Comparison of ENCODE assay signal across 9 mouse cellular contexts in the genomic region with DNA sequence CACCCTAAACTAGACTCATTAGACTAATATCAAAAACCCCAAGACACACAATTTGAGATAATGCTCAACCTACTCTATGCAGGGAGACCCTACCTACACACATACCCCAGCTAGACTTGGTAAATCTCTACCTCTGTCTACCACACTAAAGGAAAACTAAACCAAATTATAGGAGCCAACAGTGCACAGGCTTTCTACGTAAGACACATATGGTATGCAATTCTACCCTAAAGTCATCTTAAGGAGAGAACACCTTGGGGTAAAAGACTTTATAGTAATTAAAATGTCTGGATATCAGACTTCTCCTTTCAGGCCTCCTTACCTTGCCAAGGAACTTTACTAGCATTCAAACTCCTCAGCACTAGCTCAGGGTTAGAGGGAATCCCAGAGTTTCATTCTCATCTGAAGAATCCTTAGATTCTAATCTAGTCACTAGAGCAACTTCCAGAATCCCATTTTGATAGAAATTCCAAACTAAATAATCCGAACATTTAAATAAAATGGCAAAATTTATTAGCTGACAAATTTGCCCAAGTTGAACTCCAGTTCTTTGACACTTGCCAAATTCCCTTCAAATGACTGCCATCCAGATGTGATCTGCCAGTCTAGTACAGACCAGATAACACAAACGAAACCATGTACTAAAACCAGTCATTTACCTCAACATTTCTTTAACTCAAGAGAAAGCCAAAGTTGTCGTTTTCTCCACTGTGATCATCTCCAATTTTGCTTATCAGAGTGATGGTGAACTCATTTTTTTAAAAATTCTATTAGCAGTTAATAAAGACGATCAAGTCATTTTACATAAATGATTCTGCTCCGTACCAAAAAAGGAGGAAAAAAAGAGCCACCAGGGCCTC. TPM values are rescaled to one million over a fixed set of nuclear protein-coding genes. Genes with fewer than 3 reads are reported as not detected.
DNase-seq lines count a peak whose midpoint lies in the region; ATAC-seq and TF ChIP-seq lines count a peak whose summit lies in the region.
"Had no signal": no experiment of that assay in that cellular context is flagged by ENCODE, and none has a peak within 500 bp of the region (broad histone marks: within the 10 kb centered on the region; RNA-seq: fewer than 3 reads in every experiment).

No protein-coding gene starts in this region.

- H3K27ac ChIP-seq in heart, embryonic 12.5 days (ENCODE audit: poor library complexity, severe bottlenecking), result no peak overlapping the region
- H3K27ac ChIP-seq in ES-Bruce4 (ENCODE audit: insufficient read depth, low read length), result no peak overlapping the region
- no peak overlapping the region for H3K27ac ChIP-seq in hindbrain, embryonic 12.5 days
- H3K27ac ChIP-seq in midbrain, embryonic 10.5 days (replicated peaks), result peak overlapping the region; percentile 98

- peak overlapping the region; percentile 79 for H3K4me2 ChIP-seq in heart, embryonic 12.5 days
- H3K4me2 ChIP-seq in hindbrain, embryonic 12.5 days (replicated peaks), result peak overlapping the region; percentile 69

- no peak for ATAC-seq in heart, embryonic 12.5 days (ENCODE audit: insufficient number of reproducible peaks, low FRiP score)
- ATAC-seq in hindbrain, embryonic 12.5 days (ENCODE audit: low FRiP score), result no peak

- 7% methylated on average over 6 of the region's 6 CpGs for WGBS in heart, embryonic 12.5 days
- WGBS in hindbrain, embryonic 12.5 days, result 9% methylated on average over 6 of the region's 6 CpGs
- WGBS in midbrain, embryonic 10.5 days, result 10% methylated on average over 6 of the region's 6 CpGs

- intact Hi-C loops in heart, postnatal 10 days (cut with DNase I), result no loop called here

- H3K4me1 ChIP-seq in heart, embryonic 12.5 days (replicated peaks), result peaks cover 43% of the 10 kb centered on the region
- H3K4me1 ChIP-seq in ES-Bruce4 (ENCODE audit: control insufficient read depth, insufficient read depth, low read length), result peaks cover 3% of the 10 kb centered on the region
- peaks cover 19% of the 10 kb centered on the region for H3K4me1 ChIP-seq in hindbrain, embryonic 12.5 days
- peaks cover 51% of the 10 kb centered on the region for H3K4me1 ChIP-seq in midbrain, embryonic 10.5 days

- H3K9ac ChIP-seq in heart, embryonic 12.5 days, result peak overlapping the region; percentile 96
- H3K9ac ChIP-seq in ES-Bruce4 (ENCODE audit: low read depth, poor library complexity, severe bottlenecking), result peak overlapping the region; percentile 98
- peak overlapping the region; percentile 96; the same call in 1 of the 2 replicates for H3K9ac ChIP-seq in hindbrain, embryonic 12.5 days

- no peak for TF ChIP-seq CTCF in ES-Bruce4 (IDR thresholded peaks at IDR 0.05; ENCODE audit: low read depth, low read length)

- no peak for DNase-seq in heart, postnatal 10 days
- DNase-seq in midbrain, embryonic 10.5 days (ENCODE audit: low spot score), result no peak
- DNase-seq in urinary bladder, adult 18-20 months (ENCODE audit: low spot score in 2 of 2), result no peak
- DNase-seq in cerebellum, postnatal 25 days, result no peak
- no peak for DNase-seq in T-cell, adult 2 months (ENCODE audit: low spot score)
- DNase-seq: layer of hippocampus, postnatal 36 days had no signal

- peaks cover 22% of the 10 kb centered on the region for H3K36me3 ChIP-seq in heart, embryonic 12.5 days
- H3K36me3 ChIP-seq in ES-Bruce4 (ENCODE audit: control insufficient read depth, insufficient read depth, low read length, poor library complexity, severe bottlenecking), result peaks cover 72% of the 10 kb centered on the region
- H3K36me3 ChIP-seq in hindbrain, embryonic 12.5 days, result no peaks in the 10 kb centered on the region
- H3K36me3 ChIP-seq in midbrain, embryonic 10.5 days, result peaks cover 55% of the 10 kb centered on the region

- TF ChIP-seq POLR2A in ES-Bruce4 (IDR thresholded peaks at IDR 0.05; ENCODE audit: insufficient read depth, low read length), result no peak

- peak overlapping the region; percentile 78 for H3K4me3 ChIP-seq in heart, embryonic 12.5 days
- H3K4me3 ChIP-seq in ES-Bruce4 (ENCODE audit: low read depth, low read length), result 0 out of 2 replicates have a peak overlapping the region, but pooled peaks have one; percentile 20
- peak overlapping the region; percentile 88 for H3K4me3 ChIP-seq in hindbrain, embryonic 12.5 days
- H3K4me3 ChIP-seq in midbrain, embryonic 10.5 days, result peak overlapping the region; percentile 91

- no peak for TF ChIP-seq EP300 in ES-Bruce4 (IDR thresholded peaks at IDR 0.05; ENCODE audit: insufficient read depth, low read depth, low read length)

- no peaks in the 10 kb centered on the region for H3K27me3 ChIP-seq in heart, embryonic 12.5 days (replicated peaks)
- H3K27me3 ChIP-seq in ES-Bruce4 (ENCODE audit: control insufficient read depth, insufficient read depth, low read length, poor library complexity, severe bottlenecking), result no peaks in the 10 kb centered on the region
- H3K27me3 ChIP-seq in hindbrain, embryonic 12.5 days, result no peaks in the 10 kb centered on the region
- H3K27me3 ChIP-seq in midbrain, embryonic 10.5 days (ENCODE audit: low read depth, poor library complexity, severe bottlenecking), result no peaks in the 10 kb centered on the region

- H3K9me3 ChIP-seq in heart, embryonic 12.5 days (replicated peaks), result no peaks in the 10 kb centered on the region
- H3K9me3 ChIP-seq in ES-Bruce4 (replicated peaks; ENCODE audit: control insufficient read depth, insufficient read depth, low read length, poor library complexity, severe bottlenecking), result no peaks in the 10 kb centered on the region; the same call in 1 of the 2 replicates
- H3K9me3 ChIP-seq in hindbrain, embryonic 12.5 days (replicated peaks), result no peaks in the 10 kb centered on the region
- H3K9me3 ChIP-seq in midbrain, embryonic 10.5 days (replicated peaks), result no peaks in the 10 kb centered on the region

RNA-seq across cellular contexts. Expression of a gene that starts 1.8 kb away (rescaled TPM):
- polyA plus RNA-seq in heart, embryonic 12.5 days (2016; fragmentation: Nextera tagmentation; extraction: Ambion mirVana), result 21.7 and 22.4 TPM in 2 replicates
- total RNA-seq in heart, postnatal 10 days (2021), result 10 to 100 TPM in 1 of 2 experiments, 1 to 10 TPM in 1; 9.8 to 11.5 TPM
- polyA plus RNA-seq in ES-Bruce4 (2011; ENCODE audit: insufficient read depth, insufficient read length, low read depth, missing spikeins), result 34.3 and 35.8 TPM in 2 replicates
- 15.4 and 16.2 TPM in 2 replicates for polyA plus RNA-seq in hindbrain, embryonic 12.5 days (2016; fragmentation: Nextera tagmentation; extraction: Ambion mirVana)
- 22.5 and 26.0 TPM in 2 replicates for polyA plus RNA-seq in midbrain, embryonic 10.5 days (2016; fragmentation: Nextera tagmentation; extraction: Ambion mirVana)

RNA-seq across cellular contexts. Expression of a gene that starts 2.0 kb away (rescaled TPM):
- polyA plus RNA-seq in heart, embryonic 12.5 days (2016; fragmentation: Nextera tagmentation; extraction: Ambion mirVana), result 110 TPM in 2 replicates
- total RNA-seq in heart, postnatal 10 days (2021), result 10 to 100 TPM; 60.1 to 68.5 TPM
- polyA plus RNA-seq in ES-Bruce4 (2011; ENCODE audit: insufficient read depth, insufficient read length, low read depth, missing spikeins), result 499 and 538 TPM in 2 replicates
- polyA plus RNA-seq in hindbrain, embryonic 12.5 days (2016; fragmentation: Nextera tagmentation; extraction: Ambion mirVana), result 93.0 and 97.0 TPM in 2 replicates
- polyA plus RNA-seq in midbrain, embryonic 10.5 days (2016; fragmentation: Nextera tagmentation; extraction: Ambion mirVana), result 102 and 120 TPM in 2 replicates

Comparison
In these comparisons a context has a peak if more than half of its experiments do, and no peak if none do; other contexts are left out.
1. H3K4me3 ChIP-seq: peak in every context shown above with its lines; median percentile 91 in midbrain, embryonic 10.5 days; 88 in hindbrain, embryonic 12.5 days; 78 in heart, embryonic 12.5 days; 20 in ES-Bruce4.